ENCODE assay signal across 8 mouse cellular contexts in genomic region chr12:86883280-86884196, GRCm38 (mm10). TPM values are rescaled to one million over a fixed set of nuclear protein-coding genes. Genes with fewer than 3 reads are reported as not detected.
DNase-seq lines count a peak whose midpoint lies in the region; ATAC-seq and TF ChIP-seq lines count a peak whose summit lies in the region.

No protein-coding gene starts in this region.

- no peak for TF ChIP-seq EP300 in liver, embryonic 14.5 days (IDR thresholded peaks at IDR 0.05; ENCODE audit: low read depth)

- peak; percentile 15 for ATAC-seq in hindbrain, postnatal 0 days
- ATAC-seq in liver, embryonic 14.5 days (ENCODE audit: insufficient read depth) = no peak
- ATAC-seq in neural tube, embryonic 13.5 days (ENCODE audit: low read depth) = peak; percentile 2

- no peak; the same call in 1 of the 2 replicates for TF ChIP-seq CTCF in hindbrain, postnatal 0 days (IDR thresholded peaks at IDR 0.05; ENCODE audit: low read depth)
- TF ChIP-seq CTCF in liver, embryonic 14.5 days (IDR thresholded peaks at IDR 0.05; ENCODE audit: low read depth) = no peak

- no peaks in the 10 kb centered on the region for H3K36me3 ChIP-seq in hindbrain, postnatal 0 days (ENCODE audit: insufficient read depth, low read length)
- no peaks in the 10 kb centered on the region for H3K36me3 ChIP-seq in liver, embryonic 14.5 days (replicated peaks; ENCODE audit: control insufficient read depth, insufficient read depth, low read depth)
- 0 out of 2 replicates have a peak, but pooled peaks cover 4% of the 10 kb centered on the region for H3K36me3 ChIP-seq in neural tube, embryonic 13.5 days

- no peaks in the 10 kb centered on the region for H3K27me3 ChIP-seq in hindbrain, postnatal 0 days (ENCODE audit: insufficient read depth, low read length)
- peaks cover 79% of the 10 kb centered on the region for H3K27me3 ChIP-seq in liver, embryonic 14.5 days (ENCODE audit: control insufficient read depth, insufficient read depth, low read length)
- H3K27me3 ChIP-seq in neural tube, embryonic 13.5 days = no peaks in the 10 kb centered on the region

- H3K4me1 ChIP-seq in hindbrain, postnatal 0 days (ENCODE audit: insufficient read depth, low read length) = peaks cover 7% of the 10 kb centered on the region
- H3K4me1 ChIP-seq in liver, embryonic 14.5 days (replicated peaks; ENCODE audit: control insufficient read depth in 2 of 2, insufficient read depth in 2 of 2, low read length in 1 of 2) = peaks cover 0 to 9% of the 10 kb centered on the region in 2 experiments; a peak in 2 of 4 replicates
- H3K4me1 ChIP-seq in neural tube, embryonic 13.5 days (replicated peaks) = peaks cover 65% of the 10 kb centered on the region

- H3K27ac ChIP-seq in hindbrain, postnatal 0 days = peak overlapping the region; percentile 100
- no peak overlapping the region for H3K27ac ChIP-seq in liver, embryonic 14.5 days
- H3K27ac ChIP-seq in neural tube, embryonic 13.5 days (replicated peaks) = peak overlapping the region; percentile 100

- no peaks in the 10 kb centered on the region for H3K9me3 ChIP-seq in hindbrain, postnatal 0 days (ENCODE audit: low read length)
- H3K9me3 ChIP-seq in liver, embryonic 14.5 days (ENCODE audit: control insufficient read depth, low read length) = no peaks in the 10 kb centered on the region
- no peaks in the 10 kb centered on the region for H3K9me3 ChIP-seq in neural tube, embryonic 13.5 days

- peak overlapping the region; percentile 69 for H3K4me3 ChIP-seq in hindbrain, postnatal 0 days (ENCODE audit: low read length)
- H3K4me3 ChIP-seq in liver, embryonic 14.5 days (ENCODE audit: insufficient read depth in 1 of 2, low read depth in 2 of 2, low read length in 2 of 2) = peak overlapping the region; percentile 49 to 56
- H3K4me3 ChIP-seq in neural tube, embryonic 13.5 days = peak overlapping the region; percentile 98

- peak; percentile 70 for DNase-seq in right cerebral cortex, adult 18-20 months
- DNase-seq in right cerebral cortex, postnatal 36 days (ENCODE audit: low spot score in 2 of 2) = no peak
- DNase-seq in cerebellum, adult 8-10 months = peak; percentile 73
- peak; percentile 78 for DNase-seq in gastrocnemius, postnatal 10 days
- DNase-seq in hindbrain, postnatal 0 days (ENCODE audit: low spot score) = peak; percentile 62
- DNase-seq in liver, embryonic 14.5 days (ENCODE audit: low read depth in 3 of 3, low spot score in 3 of 3) = no peak
- DNase-seq in urinary bladder, adult 2 months (ENCODE audit: low spot score) = peak; percentile 73

- peak overlapping the region; percentile 99 for H3K9ac ChIP-seq in hindbrain, postnatal 0 days (replicated peaks; ENCODE audit: low read length)
- H3K9ac ChIP-seq in liver, embryonic 14.5 days (replicated peaks) = peak overlapping the region; percentile 47; the same call in 1 of the 2 replicates
- H3K9ac ChIP-seq in neural tube, embryonic 13.5 days = peak overlapping the region; percentile 100

- WGBS in hindbrain, postnatal 0 days = under 1% methylated on average over 72 of the region's 84 CpGs
- under 1% methylated on average over 84 of the region's 84 CpGs for WGBS in liver, embryonic 14.5 days (ENCODE audit: insufficient replicate concordance)
- WGBS in neural tube, embryonic 13.5 days = under 1% methylated on average over 84 of the region's 84 CpGs

- H3K4me2 ChIP-seq in hindbrain, postnatal 0 days (ENCODE audit: low read depth, low read length) = peak overlapping the region; percentile 93
- peak overlapping the region; percentile 42 for H3K4me2 ChIP-seq in liver, embryonic 14.5 days (ENCODE audit: low read depth)
- H3K4me2 ChIP-seq in neural tube, embryonic 13.5 days = peak overlapping the region; percentile 95

RNA-seq across cellular contexts. Expression of gene Irf2bpl, which starts 1.1 kb away (rescaled TPM):
- 10 to 100 TPM; 42.9 to 46.7 TPM for total RNA-seq in gastrocnemius, postnatal 10 days (2021)
- 146 and 159 TPM in 2 replicates for total RNA-seq in hindbrain, postnatal 0 days (2014; rRNA removed)
- polyA plus RNA-seq in hindbrain, postnatal 0 days (2015; fragmentation: Nextera tagmentation; extraction: Ambion mirVana) = 59.4 and 66.9 TPM in 2 replicates
- 1.4 and 1.5 TPM in 2 replicates for polyA plus RNA-seq in liver, embryonic 14.5 days (2012; rRNA removed)
- polyA plus RNA-seq in liver, embryonic 14.5 days (2014; fragmentation: Nextera tagmentation; extraction: Ambion mirVana) = 1.4 and 1.5 TPM in 2 replicates
- 59.9 and 60.7 TPM in 2 replicates for polyA plus RNA-seq in neural tube, embryonic 13.5 days (2015; fragmentation: Nextera tagmentation; extraction: Ambion mirVana)
- 29.6 and 38.2 TPM in 2 replicates for polyA plus RNA-seq in urinary bladder, adult 2 months (2012; rRNA removed)

Comparison
In these comparisons a context has a peak if more than half of its experiments do, and no peak if none do; other contexts are left out.
1. DNase-seq: peak in right cerebral cortex, adult 18-20 months (single experiment), cerebellum, adult 8-10 months (single experiment), gastrocnemius, postnatal 10 days (single experiment), hindbrain, postnatal 0 days (single experiment) and urinary bladder, adult 2 months (single experiment); none in right cerebral cortex, postnatal 36 days (0 of 2) and liver, embryonic 14.5 days (0 of 3).
2. H3K4me2 ChIP-seq: peak in every context shown above with its lines; median percentile 95 in neural tube, embryonic 13.5 days; 93 in hindbrain, postnatal 0 days; 42 in liver, embryonic 14.5 days.
3. H3K9ac ChIP-seq: peak in every context shown above with its lines; median percentile 100 in neural tube, embryonic 13.5 days; 99 in hindbrain, postnatal 0 days; 47 in liver, embryonic 14.5 days.
4. RNA of gene Irf2bpl, which starts 1.1 kb away (polyA plus RNA-seq): 59.4 to 66.9 TPM in hindbrain, postnatal 0 days, 59.9 to 60.7 TPM in neural tube, embryonic 13.5 days and 29.6 to 38.2 TPM in urinary bladder, adult 2 months; 1.4 to 1.5 TPM in liver, embryonic 14.5 days; every median in the first group is over 10 times any median in the second.
5. Peak in every context shown above with its lines, with median percentiles within 50 percentile points of each other: H3K4me3 ChIP-seq.